Mouse (Mus musculus) hindbrain, embryonic 11.5 days (tissue): ENCODE data around the gene Eri3. TPM values are rescaled to one million over a fixed set of nuclear protein-coding genes. Genes with fewer than 3 reads are reported as not detected.

ENCODE experiments used
- ATAC-seq: fragments of 200-750 bp; cut with Nextera tagmentation; 2 replicates; pipeline ENCODE4 v1.8.0; 2017; ENCODE audit warnings: mild to moderate bottlenecking, moderate TSS enrichment, moderate library complexity; ENCODE audit not compliant: low FRiP score
- DNase-seq: peaks from one replicate; pipeline ENCODE4 v3.0.0-alpha.2; 2015; ENCODE audit warnings: low spot score
- H3K27ac ChIP-seq: fragments of 300-500 bp; sonication (generic); 2 replicates; pipeline ENCODE4 v1.5.1; 2014; ENCODE audit warnings: mild to moderate bottlenecking, low read depth, low read length
- H3K27me3 ChIP-seq: fragments of 300-500 bp; sonication (generic); 2 replicates; pipeline ENCODE4 v1.6.1; 2014; ENCODE audit warnings: mild to moderate bottlenecking, low read length, moderate library complexity, mixed read lengths; ENCODE audit not compliant: control insufficient read depth, insufficient read depth
- H3K36me3 ChIP-seq: fragments of 300-500 bp; sonication (generic); 2 replicates; pipeline ENCODE4 v1.6.1; 2014; ENCODE audit warnings: mild to moderate bottlenecking, low read length, moderate library complexity, mixed read lengths; ENCODE audit not compliant: control insufficient read depth, insufficient read depth
- H3K4me1 ChIP-seq: fragments of 300-500 bp; sonication (generic); replicated peaks from 2 replicates; pipeline ENCODE4 v1.6.1; 2014; ENCODE audit warnings: low read length, mixed read lengths; ENCODE audit not compliant: control insufficient read depth, insufficient read depth
- H3K4me2 ChIP-seq: fragments of 300-500 bp; sonication (generic); replicated peaks from 2 replicates; pipeline ENCODE4 v1.6.1; 2014; ENCODE audit warnings: mild to moderate bottlenecking, low read depth, low read length
- H3K4me3 ChIP-seq: fragments of 300-500 bp; sonication (generic); 2 replicates; pipeline ENCODE4 v1.5.1; 2014; ENCODE audit warnings: low read depth, low read length
- H3K9ac ChIP-seq: fragments of 300-500 bp; sonication (generic); 2 replicates; pipeline ENCODE4 v1.6.1; 2014; ENCODE audit warnings: low read depth, low read length
- H3K9me3 ChIP-seq: fragments of 300-500 bp; sonication (generic); 2 replicates; pipeline ENCODE4 v1.6.1; 2016; ENCODE audit warnings: low read length; ENCODE audit not compliant: control insufficient read depth
- WGBS: fragments of 180-500 bp; shearing (Covaris S2); extraction: QIAGEN DNeasy Blood & Tissue Kit; methylation state at CpG from one replicate; pipeline ENCODE4 v1.1.7; 2014; 5-methylcytosine and 5-hydroxymethylcytosine counted together
- polyA plus RNA-seq: library from polyadenylated mRNA; unstranded; fragments of >200 nt; fragmentation: Nextera tagmentation; extraction: Ambion mirVana; gene quantifications from 2 replicates; pipeline ENCODE4 v1.2.1, GENCODE M21; 2014

The Eri3 gene
- polyA plus RNA-seq, 1 experiment from 2014 or later: 110 TPM

GRCm38 (mm10) chr4:117654016-117654702 is 104.0 kb downstream of the Eri3 start:
- ATAC-seq (no peak), DNase-seq (no peak)
- Histone ChIP-seq H3K9ac (no peak overlapping the region), H3K9me3 (no peaks in the 10 kb centered on the region), H3K4me3 (no peak overlapping the region), H3K4me1 (peaks cover 17% of the 10 kb centered on the region), H3K27me3 (no peaks in the 10 kb centered on the region), H3K4me2 (no peak overlapping the region), H3K36me3 (no peaks in the 10 kb centered on the region), H3K27ac (0 out of 2 replicates have a peak overlapping the region, but pooled peaks have one; percentile 55)
- 20% methylated on average over 10 of the region's 10 CpGs for WGBS

- 47% methylated on average over 9 of the region's 9 CpGs for WGBS
- H3K36me3 ChIP-seq: no peaks in the 10 kb centered on the region
- H3K9me3 ChIP-seq: no peaks in the 10 kb centered on the region
- H3K9ac ChIP-seq: no peak overlapping the region
- no peak overlapping the region for H3K4me3 ChIP-seq
- no peak overlapping the region for H3K4me2 ChIP-seq
- peak overlapping the region; percentile 55; the same call in 1 of the 2 replicates for H3K27ac ChIP-seq
- H3K4me1 ChIP-seq: peaks cover 17% of the 10 kb centered on the region
- ATAC-seq (no peak), DNase-seq (no peak)
- H3K27me3 ChIP-seq: no peaks in the 10 kb centered on the region
These were observed 104.7 kb downstream of the Eri3 start for GRCm38 (mm10) chr4:117654703-117655499.

- Histone ChIP-seq H3K9me3 (no peaks in the 10 kb centered on the region), H3K4me2 (no peak overlapping the region), H3K36me3 (no peaks in the 10 kb centered on the region), H3K4me1 (peaks cover 17% of the 10 kb centered on the region), H3K27me3 (no peaks in the 10 kb centered on the region), H3K9ac (no peak overlapping the region), H3K27ac (peak overlapping the region; percentile 18; the same call in 1 of the 2 replicates), H3K4me3 (no peak overlapping the region)
- WGBS: 35% methylated on average over 5 of the region's 5 CpGs
- ATAC-seq (peak; percentile 58; the same call in 1 of the 2 replicates), DNase-seq (peak; percentile 53)
These were observed 105.3 kb downstream of the Eri3 start for GRCm38 (mm10) chr4:117655500-117655863.

GRCm38 (mm10) chr4:117656961-117657360 is 106.8 kb downstream of the Eri3 start:
- H3K27ac ChIP-seq: peak overlapping the region; percentile 37
- ATAC-seq: no peak
- WGBS: 25% methylated on average over 6 of the region's 6 CpGs

GRCm38 (mm10) chr4:117657646-117658045 is 107.5 kb downstream of the Eri3 start:
- H3K9ac ChIP-seq: no peak overlapping the region
- H3K4me3 ChIP-seq: no peak overlapping the region
- H3K27ac ChIP-seq: peak overlapping the region; percentile 37; the same call in 1 of the 2 replicates
- no peaks in the 10 kb centered on the region for H3K9me3 ChIP-seq
- DNase-seq: no peak
- H3K36me3 ChIP-seq: no peaks in the 10 kb centered on the region
- no peaks in the 10 kb centered on the region for H3K27me3 ChIP-seq
- 76% methylated on average over 4 of the region's 4 CpGs for WGBS
- H3K4me1 ChIP-seq: peaks cover 13% of the 10 kb centered on the region
- no peak overlapping the region for H3K4me2 ChIP-seq
- no peak for ATAC-seq

More at GRCm38 (mm10) chr4:117656961-117657360, 106.8 kb downstream of the Eri3 start:
- H3K4me2 ChIP-seq: no peak overlapping the region
- no peaks in the 10 kb centered on the region for H3K36me3 ChIP-seq
- no peak overlapping the region for H3K4me3 ChIP-seq
- H3K9me3 ChIP-seq: no peaks in the 10 kb centered on the region
- peaks cover 16% of the 10 kb centered on the region for H3K4me1 ChIP-seq
- no peaks in the 10 kb centered on the region for H3K27me3 ChIP-seq
- DNase-seq: no peak
- H3K9ac ChIP-seq: no peak overlapping the region

GRCm38 (mm10) chr4:117658582-117659444 is 108.6 kb downstream of the Eri3 start:
- peak; percentile 36 for ATAC-seq

GRCm38 (mm10) chr4:117660001-117660400 is 109.8 kb downstream of the Eri3 start:
- ATAC-seq: no peak
- H3K4me2 ChIP-seq: no peak overlapping the region
- WGBS: 94% methylated on average over 5 of the region's 5 CpGs
- H3K4me3 ChIP-seq: no peak overlapping the region
- no peaks in the 10 kb centered on the region for H3K36me3 ChIP-seq
- no peak overlapping the region for H3K9ac ChIP-seq
- no peaks in the 10 kb centered on the region for H3K27me3 ChIP-seq
- no peaks in the 10 kb centered on the region for H3K9me3 ChIP-seq
- H3K27ac ChIP-seq: no peak overlapping the region
- H3K4me1 ChIP-seq: peaks cover 10% of the 10 kb centered on the region; the same call in 1 of the 2 replicates
- DNase-seq: no peak

More at GRCm38 (mm10) chr4:117658582-117659444, 108.6 kb downstream of the Eri3 start:
- peaks cover 11% of the 10 kb centered on the region for H3K4me1 ChIP-seq
- H3K27ac ChIP-seq: no peak overlapping the region
- no peak overlapping the region for H3K4me2 ChIP-seq
- no peaks in the 10 kb centered on the region for H3K9me3 ChIP-seq
- no peaks in the 10 kb centered on the region for H3K36me3 ChIP-seq
- WGBS: 57% methylated on average over 14 of the region's 14 CpGs
- H3K9ac ChIP-seq: no peak overlapping the region
- DNase-seq: peak; percentile 51
- no peaks in the 10 kb centered on the region for H3K27me3 ChIP-seq
- no peak overlapping the region for H3K4me3 ChIP-seq

GRCm38 (mm10) chr4:117664411-117665137 is 114.4 kb downstream of the Eri3 start:
- no peak for DNase-seq
- WGBS: 82% methylated on average over 10 of the region's 10 CpGs
- Histone ChIP-seq H3K4me2 (no peak overlapping the region), H3K4me1 (no peaks in the 10 kb centered on the region), H3K36me3 (no peaks in the 10 kb centered on the region), H3K27me3 (no peaks in the 10 kb centered on the region), H3K9me3 (no peaks in the 10 kb centered on the region), H3K27ac (no peak overlapping the region), H3K9ac (no peak overlapping the region), H3K4me3 (no peak overlapping the region)
- ATAC-seq: 0 out of 2 replicates have a peak, but pooled peaks have one; percentile 56
